Mouse (Mus musculus) liver, postnatal 0 days (tissue): Measurements from ENCODE around the gene Cd38.

Experiments
- CTCF ChIP-seq: sonication (generic); IDR thresholded peaks from 2 replicates; pipeline ENCODE4 v1.5.1; 2016; ENCODE audit warnings: antibody characterized with exemption, low read depth
- EP300 ChIP-seq: IDR thresholded peaks from 2 replicates; pipeline ENCODE4 v1.6.1; 2016; ENCODE audit warnings: antibody characterized with exemption, low read depth, mild to moderate bottlenecking

DNA sequence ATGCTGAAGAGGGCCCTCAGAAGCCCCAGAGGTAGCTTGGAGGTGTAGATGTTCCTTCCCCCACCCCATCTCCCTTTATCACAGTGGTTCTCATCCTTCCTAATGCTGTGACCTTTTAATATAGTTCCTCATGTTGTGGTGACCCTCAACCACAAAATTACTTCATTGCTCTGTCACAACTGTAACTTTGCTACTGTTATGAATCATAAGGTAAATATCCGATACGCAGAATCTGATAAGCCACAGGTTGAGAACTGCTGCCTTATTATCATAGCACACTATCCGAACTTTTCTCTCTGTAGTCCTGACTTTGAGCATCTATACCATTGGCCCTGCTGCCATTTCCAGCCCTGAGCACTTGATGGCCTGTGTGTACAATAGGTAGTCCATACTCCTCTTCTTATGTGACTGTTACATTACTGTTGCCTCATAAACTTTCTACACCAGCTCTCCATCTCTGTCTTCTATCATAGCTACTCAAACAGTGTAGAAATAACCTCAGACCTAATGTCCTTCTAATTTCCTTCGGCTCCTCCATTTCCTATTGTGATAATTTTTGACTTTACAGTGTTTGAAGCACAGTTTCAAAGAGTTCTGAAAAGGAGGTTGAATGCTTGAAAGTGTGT, 47.0 kb downstream of the Cd38 start:
- TF ChIP-seq CTCF = no peak
- TF ChIP-seq EP300 = no peak
